Mouse (Mus musculus): ENCODE measurements at regions not wholly inside any gene's neighbourhood (a gene's known extent, or its start where the extent isn't known, plus 50 kb on each side); places are given as distances from the start of the nearest gene placed in this dataset.

- TF ChIP-seq ZKSCAN1 (IDR thresholded peaks at IDR 0.05; ENCODE audit: low read depth, low read length) (no peak), CHD1 (IDR thresholded peaks at IDR 0.05; ENCODE audit: low read depth, low read length) (no peak), EP300 (IDR thresholded peaks at IDR 0.05; ENCODE audit: low read depth in 1 of 2, low read length in 2 of 2) (no peak), POLR2AphosphoS2 (IDR thresholded peaks at IDR 0.05; ENCODE audit: low read length) (no peak), CTCF (IDR thresholded peaks at IDR 0.05 in 2 of 3, conservative IDR thresholded peaks at IDR 0.05 in 1 of 3; ENCODE audit: control insufficient read depth in 1 of 3, insufficient read depth in 1 of 3, low read depth in 2 of 3, low read length in 3 of 3, poor library complexity in 1 of 3, severe bottlenecking in 1 of 3) (no peak), POLR2A (IDR thresholded peaks at IDR 0.05; ENCODE audit: control insufficient read depth in 1 of 2, insufficient read depth in 1 of 2, low read depth in 1 of 2, low read length in 2 of 2, poor library complexity in 1 of 2) (no peak), ZNF384 (IDR thresholded peaks at IDR 0.05; ENCODE audit: low read depth, low read length) (no peak), JUND (IDR thresholded peaks at IDR 0.05; ENCODE audit: low read depth, low read length) (no peak), BHLHE40 (IDR thresholded peaks at IDR 0.05; ENCODE audit: borderline replicate concordance, low read depth, low read length) (no peak)
Measured at GRCm38 (mm10) chr15:51256681-51257080, 2628.0 kb upstream of the Gm7489 start.
